Mouse (Mus musculus) midbrain, embryonic 15.5 days (tissue): Measurements from ENCODE around the gene Kif26a. TPM values are rescaled to one million over a fixed set of nuclear protein-coding genes. Genes with fewer than 3 reads are reported as not detected.
A peak's percentile ranks its signal among the peaks of the same experiment; 100 is the strongest.

Experiments
- ATAC-seq: fragments of 200-750 bp; cut with Nextera tagmentation; replicated peaks from 2 replicates; pipeline ENCODE4 v1.8.0; 2017; ENCODE audit warnings: moderate TSS enrichment
- H3K27ac ChIP-seq: fragments of 300-500 bp; sonication (generic); 2 replicates; pipeline ENCODE4 v1.5.1; 2015; ENCODE audit warnings: mild to moderate bottlenecking, inconsistent platforms
- H3K27me3 ChIP-seq: fragments of 300-500 bp; sonication (generic); replicated peaks from 2 replicates; pipeline ENCODE4 v1.6.1; 2015; ENCODE audit warnings: inconsistent platforms
- H3K36me3 ChIP-seq: fragments of 300-500 bp; sonication (generic); replicated peaks from 2 replicates; pipeline ENCODE4 v1.6.1; 2015; ENCODE audit warnings: inconsistent platforms
- H3K4me1 ChIP-seq: fragments of 300-500 bp; sonication (generic); 2 replicates; pipeline ENCODE4 v1.6.1; 2015; ENCODE audit warnings: inconsistent platforms
- H3K4me2 ChIP-seq: fragments of 300-500 bp; sonication (generic); 2 replicates; pipeline ENCODE4 v1.6.1; 2015; ENCODE audit warnings: inconsistent platforms, mild to moderate bottlenecking, moderate library complexity
- H3K4me3 ChIP-seq: fragments of 300-500 bp; sonication (generic); 2 replicates; pipeline ENCODE4 v1.5.1; 2015; ENCODE audit warnings: mild to moderate bottlenecking, inconsistent platforms
- H3K9ac ChIP-seq: fragments of 300-500 bp; sonication (generic); 2 replicates; pipeline ENCODE4 v1.6.1; 2015; ENCODE audit warnings: mild to moderate bottlenecking, inconsistent platforms
- H3K9me3 ChIP-seq: fragments of 300-500 bp; sonication (generic); 2 replicates; pipeline ENCODE4 v1.6.1; 2016; ENCODE audit warnings: inconsistent platforms
- WGBS: fragments of 180-500 bp; shearing (Covaris S2); methylation state at CpG from one replicate; pipeline ENCODE4 v1.1.7; 2015; ENCODE audit warnings: mixed read lengths; 5-methylcytosine and 5-hydroxymethylcytosine counted together
- polyA plus RNA-seq: library from polyadenylated mRNA; unstranded; fragments of >200 nt; fragmentation: Nextera tagmentation; extraction: Ambion mirVana; gene quantifications from 2 replicates; pipeline ENCODE4 v1.2.1, GENCODE M21; 2015

Kif26a gene
- polyA plus RNA-seq, 1 experiment from 2014 or later: 7.2 TPM

DNA sequence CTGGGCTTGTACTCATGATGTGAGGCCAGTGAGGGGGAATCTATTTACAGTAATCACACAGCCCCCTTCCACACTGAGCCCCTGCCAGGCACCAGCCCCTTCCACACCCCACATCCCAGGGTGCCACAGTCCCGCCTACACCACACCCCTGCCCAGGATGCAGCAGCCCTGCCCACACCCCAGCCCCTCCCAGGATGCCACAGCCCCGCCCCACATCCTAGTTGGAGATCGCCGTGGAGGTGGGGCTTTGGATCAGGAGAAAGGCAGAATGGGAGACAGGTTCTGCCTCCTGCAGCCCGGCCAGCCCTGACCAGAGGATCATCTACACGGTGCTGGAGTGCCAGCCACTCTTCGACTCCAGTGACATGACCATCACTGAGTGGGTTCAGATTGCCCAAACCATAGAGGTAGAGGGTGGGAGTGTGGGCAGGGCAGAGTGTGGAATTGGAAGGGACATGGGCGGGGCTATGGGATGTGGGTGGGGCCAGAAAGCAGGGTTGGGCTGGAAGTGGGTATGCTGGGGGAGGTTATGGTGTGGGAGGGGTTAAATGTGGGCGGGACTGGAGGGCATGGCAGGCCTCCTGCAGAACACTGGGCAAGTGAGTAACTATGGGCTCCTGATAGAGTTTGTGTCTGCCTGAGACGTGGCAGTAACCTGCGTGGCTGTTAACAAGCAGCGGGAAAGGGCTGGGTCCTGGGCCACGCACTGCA, 33.2 kb upstream of the Kif26a start:
- H3K9ac ChIP-seq: no peak overlapping the region
- H3K4me2 ChIP-seq: no peak overlapping the region
- no peaks in the 10 kb centered on the region for H3K9me3 ChIP-seq
- peak; percentile 65; the same call in 1 of the 2 replicates for ATAC-seq
- H3K4me3 ChIP-seq: no peak overlapping the region
- WGBS: 18% methylated on average over 13 of the region's 13 CpGs
- 0 out of 2 replicates have a peak, but pooled peaks cover 4% of the 10 kb centered on the region for H3K27me3 ChIP-seq
- no peaks in the 10 kb centered on the region for H3K36me3 ChIP-seq
- no peak overlapping the region for H3K27ac ChIP-seq
- no peaks in the 10 kb centered on the region for H3K4me1 ChIP-seq

DNA sequence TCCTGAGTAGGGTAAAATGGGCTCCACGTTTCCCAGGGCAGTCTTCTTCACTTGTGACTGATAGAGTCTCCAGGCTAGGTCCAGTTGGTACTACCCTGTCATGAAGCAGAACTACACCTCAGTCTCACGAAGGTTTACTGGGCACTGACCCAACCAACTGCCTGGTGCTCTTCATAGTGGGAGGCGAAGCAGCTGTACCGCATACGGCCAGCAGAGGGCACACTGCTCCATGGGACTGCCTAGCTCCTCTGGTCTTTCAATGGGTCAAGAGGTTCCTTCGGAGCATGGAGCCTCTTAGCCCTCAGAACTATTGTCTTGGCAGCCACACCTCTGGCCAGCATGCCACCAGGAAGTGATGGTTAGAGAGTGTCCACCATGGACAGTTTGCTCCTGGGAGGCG, 32.3 kb upstream of the Kif26a start:
- peak; percentile 43 for ATAC-seq
- Histone ChIP-seq H3K9me3 (no peaks in the 10 kb centered on the region), H3K27ac (no peak overlapping the region), H3K9ac (no peak overlapping the region), H3K27me3 (0 out of 2 replicates have a peak, but pooled peaks cover 4% of the 10 kb centered on the region), H3K36me3 (no peaks in the 10 kb centered on the region), H3K4me2 (no peak overlapping the region), H3K4me1 (no peaks in the 10 kb centered on the region), H3K4me3 (no peak overlapping the region)
- 12% methylated on average over 7 of the region's 7 CpGs for WGBS

DNA sequence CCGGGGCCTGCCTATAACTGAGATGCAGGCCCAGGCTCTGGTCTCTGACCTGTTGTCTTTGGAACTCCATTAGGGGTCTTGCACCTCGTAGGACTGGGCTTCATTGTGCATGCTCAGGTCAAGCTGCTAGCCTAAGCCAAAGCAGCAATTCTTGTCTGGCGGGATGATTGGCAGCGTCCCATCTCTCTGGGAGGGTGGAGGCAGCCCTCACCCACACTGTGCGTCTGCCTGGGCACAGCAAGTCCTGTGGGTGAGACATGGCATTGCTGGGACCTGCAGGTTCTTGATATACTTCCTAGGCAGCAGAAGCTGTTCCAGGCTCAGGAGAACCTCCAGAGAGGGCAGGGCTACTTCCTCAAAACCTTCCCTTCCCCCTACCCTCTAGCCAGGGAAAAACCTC, 29.0 kb upstream of the Kif26a start:
- 0 out of 2 replicates have a peak, but pooled peaks cover 4% of the 10 kb centered on the region for H3K27me3 ChIP-seq
- no peaks in the 10 kb centered on the region for H3K4me1 ChIP-seq
- 80% methylated on average over 5 of the region's 5 CpGs for WGBS
- no peaks in the 10 kb centered on the region for H3K36me3 ChIP-seq
- no peak overlapping the region for H3K27ac ChIP-seq
- H3K9ac ChIP-seq: no peak overlapping the region
- H3K9me3 ChIP-seq: no peaks in the 10 kb centered on the region
- H3K4me3 ChIP-seq: no peak overlapping the region
- H3K4me2 ChIP-seq: no peak overlapping the region
- no peak for ATAC-seq

DNA sequence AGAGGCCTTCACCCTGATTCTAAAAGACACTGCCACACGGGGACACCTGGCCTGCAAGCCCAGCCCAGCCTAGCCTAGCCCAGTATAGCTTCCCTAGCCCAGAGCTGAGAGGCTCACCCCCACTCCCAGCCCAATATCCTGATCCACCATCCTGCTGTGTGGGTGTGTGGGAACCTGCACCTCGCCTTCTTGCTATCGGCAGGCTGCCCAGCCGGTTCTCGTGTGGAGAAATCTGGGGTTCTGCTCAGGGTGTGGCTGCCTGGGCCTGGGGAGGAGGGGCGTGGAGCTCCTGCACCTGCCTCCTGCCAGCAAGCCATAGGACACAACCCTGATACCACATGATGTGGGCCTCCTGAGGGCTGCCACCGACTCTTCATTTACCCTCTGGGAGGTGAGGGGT, 28.4 kb upstream of the Kif26a start:
- no peaks in the 10 kb centered on the region for H3K36me3 ChIP-seq
- no peak for ATAC-seq

DNA sequence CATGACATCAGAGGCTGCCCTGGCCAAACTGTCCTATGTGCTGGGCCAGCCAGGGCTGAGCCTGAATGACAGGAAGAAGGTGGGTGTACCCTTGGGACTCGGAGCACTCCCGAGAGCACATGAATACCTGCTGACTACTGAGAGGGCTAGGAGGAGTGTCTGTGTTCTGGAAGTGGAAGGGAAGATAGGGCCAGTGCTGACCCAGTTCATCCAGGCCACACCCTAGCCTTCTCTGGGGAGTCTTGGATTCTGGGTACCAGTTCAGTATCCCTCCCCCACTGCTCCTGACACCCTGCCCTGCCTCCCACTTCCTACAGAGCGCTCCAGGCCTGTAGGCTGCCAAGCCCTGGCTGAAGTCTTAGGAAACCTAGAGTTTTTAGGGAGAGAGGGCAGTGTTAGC, 24.8 kb upstream of the Kif26a start:
- no peaks in the 10 kb centered on the region for H3K27me3 ChIP-seq
- ATAC-seq: no peak
- H3K9me3 ChIP-seq: no peaks in the 10 kb centered on the region
- 84% methylated on average over 3 of the region's 3 CpGs for WGBS
- no peak overlapping the region for H3K27ac ChIP-seq
- no peaks in the 10 kb centered on the region for H3K36me3 ChIP-seq
- H3K9ac ChIP-seq: no peak overlapping the region
- no peak overlapping the region for H3K4me3 ChIP-seq
- no peak overlapping the region for H3K4me2 ChIP-seq
- no peaks in the 10 kb centered on the region for H3K4me1 ChIP-seq

More for the DNA sequence above, 28.4 kb upstream of the Kif26a start:
- Histone ChIP-seq H3K9me3 (no peaks in the 10 kb centered on the region), H3K27ac (no peak overlapping the region), H3K9ac (no peak overlapping the region), H3K4me2 (no peak overlapping the region), H3K27me3 (0 out of 2 replicates have a peak, but pooled peaks cover 4% of the 10 kb centered on the region), H3K4me3 (no peak overlapping the region), H3K4me1 (no peaks in the 10 kb centered on the region)
- 81% methylated on average over 7 of the region's 7 CpGs for WGBS

DNA sequence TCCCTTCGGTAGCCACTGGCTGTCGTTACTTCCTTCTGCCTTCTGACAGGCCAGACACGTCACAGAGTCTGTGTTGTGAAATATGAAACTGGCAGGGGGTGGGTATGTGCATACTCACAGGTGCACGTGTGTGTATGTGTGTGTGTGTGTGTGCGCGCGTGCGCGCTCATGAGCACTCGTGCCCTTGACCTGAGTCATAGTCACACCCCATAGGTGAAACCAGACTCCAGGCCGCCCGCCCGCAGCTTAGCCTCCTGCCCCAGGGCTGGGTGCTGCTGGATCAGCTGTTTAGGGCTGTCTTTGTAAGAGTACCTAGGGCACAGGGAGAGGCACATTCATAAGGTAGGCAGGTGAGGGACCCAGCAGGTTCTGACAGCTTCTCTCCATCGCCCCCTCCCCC, 20.1 kb upstream of the Kif26a start:
- Histone ChIP-seq H3K4me2 (no peak overlapping the region), H3K27ac (no peak overlapping the region), H3K9me3 (no peaks in the 10 kb centered on the region), H3K27me3 (peaks cover 14% of the 10 kb centered on the region), H3K4me3 (no peak overlapping the region), H3K9ac (no peak overlapping the region), H3K36me3 (no peaks in the 10 kb centered on the region), H3K4me1 (peaks cover 11% of the 10 kb centered on the region)
- ATAC-seq: no peak
- 90% methylated on average over 14 of the region's 14 CpGs for WGBS

DNA sequence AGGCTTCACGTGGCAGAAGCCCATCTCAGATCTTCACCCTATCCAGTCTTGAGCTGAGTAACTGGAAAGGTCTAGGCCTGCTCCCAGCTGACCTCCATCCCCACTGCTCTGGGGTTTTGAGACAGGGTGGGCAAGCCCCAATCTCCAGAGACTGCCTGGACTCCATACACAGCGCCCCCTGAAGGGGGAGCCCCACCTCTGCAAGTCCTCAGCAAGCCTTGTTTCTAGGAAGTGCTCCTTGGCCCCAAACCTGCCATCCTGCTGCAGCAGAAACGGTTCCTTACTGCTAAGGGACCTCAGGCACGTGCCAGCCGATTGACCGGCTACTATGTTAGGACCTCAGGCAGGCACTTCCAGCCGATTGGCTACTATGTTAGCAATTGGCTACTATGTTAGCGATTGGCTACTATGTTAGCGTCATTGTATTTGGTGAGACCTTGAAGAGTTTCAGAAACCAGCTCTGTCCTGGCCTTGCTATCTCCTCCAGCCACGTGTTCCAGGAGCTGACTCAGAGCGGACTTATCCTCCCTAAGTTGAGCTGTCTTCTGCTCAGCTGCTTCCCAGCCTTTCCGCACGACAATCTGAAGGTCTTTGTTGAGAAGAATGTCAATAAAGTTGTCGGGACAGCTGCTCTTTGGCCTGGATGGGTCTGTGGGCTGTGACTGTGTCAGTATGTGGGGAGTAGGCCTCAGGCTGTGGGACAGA, 18.9 kb upstream of the Kif26a start:
- H3K4me2 ChIP-seq: no peak overlapping the region
- H3K4me1 ChIP-seq: peaks cover 13% of the 10 kb centered on the region
- H3K36me3 ChIP-seq: no peaks in the 10 kb centered on the region
- no peak overlapping the region for H3K9ac ChIP-seq
- ATAC-seq: no peak
- no peak overlapping the region for H3K27ac ChIP-seq
- WGBS: 63% methylated on average over 14 of the region's 14 CpGs
- no peak overlapping the region for H3K4me3 ChIP-seq
- H3K9me3 ChIP-seq: no peaks in the 10 kb centered on the region
- H3K27me3 ChIP-seq: peaks cover 25% of the 10 kb centered on the region

DNA sequence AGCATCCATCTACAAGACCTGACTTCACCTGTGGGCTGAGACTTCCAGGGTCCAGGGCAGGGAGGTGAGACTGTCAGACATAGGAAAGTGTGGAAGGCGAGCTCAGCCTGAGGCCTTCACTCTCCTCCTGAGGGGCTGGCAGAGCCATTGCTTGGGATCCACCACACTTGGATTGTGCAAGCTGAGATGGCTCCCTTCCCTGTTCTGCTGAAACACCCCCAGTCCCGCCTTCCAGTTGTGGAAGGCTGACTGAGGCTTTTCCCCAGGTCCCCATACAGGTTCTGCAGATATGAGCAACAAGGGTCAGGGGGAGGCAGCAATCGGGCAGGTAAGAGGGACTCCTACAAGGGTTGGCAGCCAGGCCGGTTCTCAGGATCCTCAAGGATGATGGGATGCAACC, 17.5 kb upstream of the Kif26a start:
- no peak overlapping the region for H3K9ac ChIP-seq
- WGBS: 84% methylated on average over 4 of the region's 4 CpGs
- no peak overlapping the region for H3K4me3 ChIP-seq
- H3K9me3 ChIP-seq: no peaks in the 10 kb centered on the region
- peaks cover 34% of the 10 kb centered on the region for H3K27me3 ChIP-seq
- no peak overlapping the region for H3K4me2 ChIP-seq
- no peak for ATAC-seq
- H3K27ac ChIP-seq: no peak overlapping the region
- H3K4me1 ChIP-seq: peaks cover 13% of the 10 kb centered on the region
- no peaks in the 10 kb centered on the region for H3K36me3 ChIP-seq

DNA sequence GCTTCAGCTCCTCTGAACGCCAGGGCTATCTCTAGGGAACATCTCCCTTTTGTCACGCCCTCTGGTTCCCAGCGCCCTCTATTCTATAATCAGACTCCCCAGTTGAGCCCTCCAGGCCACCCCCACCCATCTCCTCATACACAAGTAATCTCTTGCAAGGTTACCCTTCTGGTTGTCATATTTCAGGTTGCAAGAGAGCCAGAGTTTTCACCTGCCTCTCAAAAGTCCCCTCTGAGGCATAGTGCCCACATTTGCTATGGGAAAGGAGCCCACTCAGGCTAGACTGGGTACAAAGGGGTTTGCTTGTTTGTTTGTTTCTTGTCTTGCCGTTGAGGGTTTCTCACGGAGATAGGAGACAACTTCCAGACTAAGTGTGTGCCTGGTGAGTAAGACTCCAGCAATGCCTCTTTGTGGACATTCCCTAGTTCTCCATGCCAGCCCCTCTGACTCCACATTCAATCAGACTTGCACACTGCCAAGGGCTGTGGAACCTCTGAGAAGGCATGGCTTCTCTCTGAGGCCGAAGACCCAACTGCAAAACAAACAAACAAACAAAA, 16.6 kb upstream of the Kif26a start:
- WGBS: 68% methylated on average over 6 of the region's 6 CpGs
- peaks cover 13% of the 10 kb centered on the region for H3K4me1 ChIP-seq
- H3K4me3 ChIP-seq: no peak overlapping the region
- ATAC-seq: no peak
- H3K4me2 ChIP-seq: no peak overlapping the region
- no peaks in the 10 kb centered on the region for H3K9me3 ChIP-seq
- no peak overlapping the region for H3K27ac ChIP-seq
- peaks cover 36% of the 10 kb centered on the region for H3K27me3 ChIP-seq
- H3K9ac ChIP-seq: no peak overlapping the region
- no peaks in the 10 kb centered on the region for H3K36me3 ChIP-seq

DNA sequence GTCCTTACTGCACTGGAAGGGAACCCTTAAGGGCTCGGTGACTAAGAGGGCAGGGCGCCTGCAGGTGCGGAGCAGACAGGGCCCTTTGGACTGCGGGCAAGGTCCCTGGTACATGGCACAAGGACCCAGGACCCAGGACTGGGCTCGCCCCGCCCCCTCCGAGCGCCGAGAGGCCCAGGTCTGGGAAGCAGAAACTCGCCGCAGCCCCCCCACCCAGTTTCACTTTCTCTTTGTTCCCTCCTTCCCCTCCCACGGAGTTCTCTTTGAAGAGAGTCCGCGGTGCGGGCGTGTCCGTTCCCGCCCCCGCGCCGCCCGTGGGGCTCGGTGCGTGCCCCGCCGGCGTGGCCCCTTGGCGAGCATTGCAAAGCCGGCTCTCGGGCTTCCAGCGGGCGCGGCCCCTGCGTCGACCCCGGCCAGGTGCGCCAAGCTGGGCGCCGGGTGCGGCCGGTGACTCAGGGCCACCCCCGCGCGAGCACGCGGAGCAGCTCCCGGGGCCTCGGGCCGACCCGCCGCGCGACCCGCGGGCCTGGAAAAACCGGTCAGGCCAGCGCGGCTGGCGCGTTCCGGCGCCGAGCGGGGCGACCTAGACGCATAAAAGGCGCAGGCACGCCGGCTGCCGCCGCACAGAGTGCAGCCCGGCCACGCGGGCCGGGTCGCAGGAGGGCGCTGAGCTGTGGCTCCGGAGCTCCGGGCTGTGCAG, 15.7 kb upstream of the Kif26a start:
- Histone ChIP-seq H3K4me3 (peak overlapping the region; percentile 51), H3K27me3 (peaks cover 36% of the 10 kb centered on the region), H3K4me1 (peaks cover 13% of the 10 kb centered on the region), H3K27ac (no peak overlapping the region), H3K4me2 (peak overlapping the region; percentile 97), H3K9ac (peak overlapping the region; percentile 59), H3K36me3 (no peaks in the 10 kb centered on the region), H3K9me3 (no peaks in the 10 kb centered on the region)
- ATAC-seq: peak; percentile 76
- under 1% methylated on average over 77 of the region's 79 CpGs for WGBS

DNA sequence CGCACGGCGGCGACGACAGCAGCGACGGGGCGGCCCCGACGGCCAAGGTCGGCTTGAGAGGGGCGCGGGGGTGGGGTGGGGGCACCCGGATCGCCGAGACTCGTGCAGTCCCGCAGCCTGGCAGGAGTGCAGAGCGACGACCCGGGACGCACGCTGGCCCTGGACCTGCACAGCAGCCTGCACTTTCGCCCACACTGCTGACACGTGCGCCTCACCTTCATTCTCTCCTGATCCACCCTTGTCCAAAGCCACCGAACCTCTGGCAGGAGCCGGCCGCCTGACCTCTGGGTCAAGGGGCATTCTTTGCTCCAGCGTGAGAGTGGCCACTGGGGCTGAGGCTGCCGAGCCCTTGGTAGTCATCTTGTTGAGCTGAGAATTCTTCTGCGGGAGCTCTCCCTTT, 15.1 kb upstream of the Kif26a start:
- peak overlapping the region; percentile 51 for H3K4me3 ChIP-seq
- peak overlapping the region; percentile 97 for H3K4me2 ChIP-seq
- H3K36me3 ChIP-seq: no peaks in the 10 kb centered on the region
- 11% methylated on average over 32 of the region's 32 CpGs for WGBS
- no peak overlapping the region for H3K9ac ChIP-seq
- no peaks in the 10 kb centered on the region for H3K9me3 ChIP-seq
- H3K27ac ChIP-seq: no peak overlapping the region
- ATAC-seq: peak; percentile 31; the same call in 1 of the 2 replicates
- peaks cover 36% of the 10 kb centered on the region for H3K27me3 ChIP-seq
- H3K4me1 ChIP-seq: peaks cover 13% of the 10 kb centered on the region

DNA sequence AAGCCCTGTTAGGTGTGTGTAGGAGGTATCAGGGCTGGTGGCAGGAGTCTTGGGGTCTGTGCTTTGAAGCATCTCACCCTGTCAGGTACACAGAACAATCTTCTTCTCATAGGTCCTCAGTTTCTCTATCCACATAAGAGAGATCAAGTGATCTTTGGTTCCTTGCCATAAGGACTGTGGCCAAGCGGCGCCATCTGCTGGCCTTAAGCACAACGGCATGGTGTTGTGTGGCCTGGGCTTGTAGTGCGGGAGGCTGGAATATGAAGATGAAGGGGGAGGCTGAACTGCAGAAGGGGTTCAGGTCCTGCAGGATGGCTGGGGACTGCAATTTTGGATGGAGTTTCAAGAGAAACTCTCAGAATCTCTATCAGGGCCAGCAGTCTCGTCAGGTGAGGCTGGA, 5.8 kb upstream of the Kif26a start:
- H3K4me3 ChIP-seq: no peak overlapping the region
- H3K4me2 ChIP-seq: no peak overlapping the region
- no peak for ATAC-seq
- no peak overlapping the region for H3K27ac ChIP-seq
- peaks cover 33% of the 10 kb centered on the region for H3K27me3 ChIP-seq
- H3K4me1 ChIP-seq: peaks cover 22% of the 10 kb centered on the region
- H3K36me3 ChIP-seq: no peaks in the 10 kb centered on the region
- H3K9ac ChIP-seq: no peak overlapping the region
- no peaks in the 10 kb centered on the region for H3K9me3 ChIP-seq
- 9% methylated on average over 5 of the region's 5 CpGs for WGBS
